Mouse (Mus musculus): ENCODE results near the gene Efna3. TPM values are rescaled to one million over a fixed set of nuclear protein-coding genes. Genes with fewer than 3 reads are reported as not detected.

Efna3 gene
- total RNA-seq, 2 experiments from 2014 or later: not detected

DNA sequence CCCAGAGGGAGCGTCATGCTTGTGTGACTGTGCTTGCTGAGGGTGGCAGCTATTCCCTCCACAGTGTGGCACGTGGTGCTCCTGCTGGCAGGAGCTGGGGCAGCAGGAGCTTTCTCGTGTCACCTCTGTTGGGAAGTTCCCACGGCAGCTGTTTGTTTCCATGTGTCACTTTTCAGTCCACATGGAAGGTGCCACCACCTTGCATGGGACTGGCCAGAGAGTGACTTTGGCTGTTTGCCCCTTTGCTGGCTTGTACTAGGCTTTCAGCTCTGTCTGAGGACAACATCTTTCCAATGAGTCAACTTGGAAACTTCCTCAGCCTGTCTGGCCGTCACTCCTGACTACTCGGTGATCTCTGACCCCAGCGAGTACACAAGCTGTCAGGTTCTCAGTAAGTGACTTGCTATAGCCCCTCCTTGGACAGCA, 34.2 kb downstream of the Efna3 start:
- no peak for ATAC-seq (ENCODE audit: poor library complexity, severe bottlenecking)

GRCm38 (mm10) chr3:89287286-89287685, 35.5 kb downstream of the Efna3 start:
- ATAC-seq (ENCODE audit: poor library complexity, severe bottlenecking): no peak

DNA sequence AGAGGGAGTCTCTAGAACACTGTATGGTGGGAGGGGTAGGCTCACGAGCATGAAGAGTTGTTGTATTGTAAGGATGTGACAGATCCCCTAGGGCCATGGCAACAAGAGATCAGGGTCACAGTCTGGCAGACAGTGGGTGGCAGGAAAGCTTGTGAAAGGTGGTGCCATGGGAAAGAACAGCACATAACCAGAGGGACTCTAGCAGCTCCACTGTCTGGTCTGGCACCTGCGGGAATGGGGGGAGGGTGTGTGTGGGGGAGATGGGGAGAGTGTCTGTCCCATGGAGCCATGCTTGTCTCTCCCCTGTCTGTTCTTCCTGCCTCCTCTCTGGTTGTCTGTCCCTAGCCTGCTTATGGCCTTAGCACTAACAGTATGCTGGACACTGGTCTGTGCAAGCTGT, 37.2 kb downstream of the Efna3 start:
- ATAC-seq (ENCODE audit: poor library complexity, severe bottlenecking): no peak; the same call in 1 of the 2 replicates

DNA sequence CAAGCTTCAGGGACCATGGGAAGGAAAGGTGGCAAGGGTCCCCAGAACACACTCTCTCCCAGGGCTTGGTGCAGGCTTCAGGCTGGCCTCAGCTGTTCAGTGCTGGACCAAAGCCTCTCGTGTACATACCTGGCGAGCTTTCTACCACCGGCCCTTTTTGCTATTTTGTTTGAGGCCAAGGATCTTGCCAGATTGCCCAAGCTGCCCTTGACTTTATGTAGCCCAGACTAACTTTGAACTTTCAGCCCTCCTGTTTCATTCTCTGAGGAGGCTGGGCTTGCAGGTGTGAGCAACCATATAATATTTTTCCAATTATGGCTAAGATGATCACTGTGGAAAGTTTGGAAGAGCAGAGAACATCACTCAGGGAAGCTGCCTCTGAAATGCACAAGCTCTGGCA, 38.5 kb downstream of the Efna3 start:
- no peak for ATAC-seq (ENCODE audit: poor library complexity, severe bottlenecking)

DNA sequence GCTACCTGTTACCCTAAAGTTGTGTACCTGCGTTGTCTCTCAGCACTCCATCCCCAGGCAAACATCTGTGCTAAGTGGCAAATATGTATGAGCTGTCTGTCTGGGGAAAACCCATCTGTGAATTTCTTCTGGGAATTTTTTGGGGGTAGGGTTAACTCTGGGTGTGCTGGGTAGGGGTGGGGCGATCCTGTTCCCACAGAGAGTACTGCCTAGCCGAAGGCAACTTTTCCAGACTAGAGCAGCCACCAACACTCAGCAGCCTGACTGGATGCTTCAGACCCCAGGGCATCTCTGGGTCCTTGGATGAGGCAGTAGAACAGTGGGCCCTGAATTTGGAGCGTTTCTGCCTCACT, 40.5 kb downstream of the Efna3 start:
- no peak for ATAC-seq (ENCODE audit: poor library complexity, severe bottlenecking)

DNA sequence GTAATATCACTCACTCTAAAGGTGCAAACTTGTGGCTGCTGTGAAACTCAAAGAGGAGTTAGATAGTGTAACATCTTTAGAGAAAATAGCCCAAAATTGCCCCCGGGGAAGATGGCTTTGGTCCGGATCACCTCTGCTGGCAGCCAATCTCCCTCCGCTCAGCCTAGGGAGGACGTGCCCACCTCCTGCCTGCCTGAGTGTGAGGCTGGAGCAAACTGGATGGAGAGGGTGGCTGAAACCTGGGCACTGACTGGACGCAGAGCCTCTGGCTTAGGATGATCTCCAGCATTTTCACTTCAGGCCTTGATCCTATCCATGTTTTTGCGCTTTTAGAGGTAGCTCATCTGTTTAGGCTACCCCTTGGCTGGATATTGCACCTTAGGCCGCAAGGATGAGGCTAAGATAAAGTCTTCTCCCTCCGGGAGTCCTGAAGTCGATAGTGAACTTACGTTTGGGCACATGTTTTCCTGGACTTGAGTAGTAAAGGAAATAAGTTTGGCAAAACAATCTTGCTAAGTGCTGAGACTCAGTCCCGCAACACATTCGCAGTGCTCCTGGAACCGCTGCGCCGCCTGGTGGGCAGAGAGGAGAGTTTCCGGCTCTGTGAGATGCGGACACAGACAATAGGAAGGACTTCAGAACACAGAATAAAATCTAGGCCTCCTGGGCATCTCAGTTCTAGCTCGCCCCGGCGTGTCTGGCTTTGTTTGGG, 41.0 kb downstream of the Efna3 start:
- ATAC-seq (ENCODE audit: poor library complexity, severe bottlenecking): peak; percentile 84

DNA sequence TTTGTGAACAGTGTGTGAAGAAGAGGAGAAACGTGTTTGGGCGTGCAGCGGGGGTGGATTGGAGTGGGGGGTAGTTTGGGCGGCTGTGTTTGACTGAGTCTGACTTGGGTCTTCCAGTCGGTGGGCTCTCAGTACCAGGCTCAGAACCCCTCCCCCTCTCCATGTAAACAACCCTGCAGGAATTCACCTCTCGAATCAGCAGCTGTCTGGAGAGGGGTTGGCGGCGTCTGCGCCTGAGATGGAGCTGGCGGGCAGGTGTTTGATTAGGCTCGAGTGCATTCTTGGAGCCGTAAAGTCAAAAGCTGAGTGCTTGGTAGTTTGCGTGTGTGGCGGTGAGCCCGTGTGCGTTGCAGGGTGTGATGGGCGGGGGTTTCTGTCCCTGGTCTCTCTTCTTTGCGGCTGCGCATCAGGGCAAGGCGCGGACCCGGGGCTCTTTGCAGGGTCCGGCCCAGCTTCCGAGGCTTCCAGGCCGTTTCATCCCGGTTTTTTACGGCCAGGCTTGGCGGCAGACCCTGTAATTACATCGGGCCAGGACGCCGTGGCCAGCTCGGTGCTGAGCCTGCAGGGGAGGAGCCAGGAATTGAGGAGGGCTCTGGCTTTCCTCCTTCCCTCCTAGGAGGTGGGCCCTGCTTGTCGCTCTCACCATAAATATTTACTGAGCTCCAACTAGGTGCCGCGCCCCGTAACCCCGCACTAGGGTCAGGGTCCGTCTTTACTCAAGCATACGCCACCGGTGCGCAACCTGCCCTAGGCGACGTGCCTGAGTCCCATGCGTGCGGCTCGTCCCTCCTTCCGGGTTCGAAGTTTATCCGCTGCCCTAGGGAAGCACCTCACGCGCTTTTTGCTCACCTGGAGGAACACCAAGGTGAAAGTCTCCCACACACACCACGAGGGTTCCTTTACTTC, 41.9 kb downstream of the Efna3 start, which contains the start of gene Efna1:
Gene Efna1, minus strand, starts transcription at position 537 of the 906 bp plus-strand sequence.
- ATAC-seq (ENCODE audit: poor library complexity, severe bottlenecking): 0 out of 2 replicates have a peak, but pooled peaks have one; percentile 12

- no peak for ATAC-seq (ENCODE audit: poor library complexity, severe bottlenecking)
Measured at GRCm38 (mm10) chr3:89280050-89280605, 42.6 kb downstream of the Efna3 start.

GRCm38 (mm10) chr3:89279153-89279890, 43.4 kb downstream of the Efna3 start:
- peak; percentile 55 for ATAC-seq (ENCODE audit: poor library complexity, severe bottlenecking)

- no peak for ATAC-seq (ENCODE audit: poor library complexity, severe bottlenecking)
Measured at GRCm38 (mm10) chr3:89278643-89279042, 44.1 kb downstream of the Efna3 start.

DNA sequence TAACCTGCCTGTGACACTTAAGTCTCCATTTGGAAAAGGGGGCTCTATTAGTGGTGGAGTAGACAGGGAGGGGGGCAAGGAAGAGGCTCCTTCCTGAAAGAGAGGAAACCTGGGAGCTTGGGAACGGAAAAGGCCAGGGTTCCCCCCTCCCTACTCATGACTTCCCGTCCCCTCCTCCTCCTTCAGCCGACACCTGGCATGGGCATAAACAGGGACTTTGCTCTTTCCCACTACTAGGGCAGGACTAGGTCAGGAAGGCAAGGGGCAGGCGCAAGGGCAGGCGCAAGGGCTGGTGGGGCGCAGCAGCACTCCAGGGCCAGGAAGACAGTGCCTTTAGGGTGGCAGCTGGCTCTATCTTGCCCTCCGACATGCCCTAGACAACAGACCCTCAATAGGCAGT, 44.7 kb downstream of the Efna3 start:
- no peak for ATAC-seq (ENCODE audit: poor library complexity, severe bottlenecking)

GRCm38 (mm10) chr3:89277281-89278021, 45.3 kb downstream of the Efna3 start:
- no peak for ATAC-seq (ENCODE audit: poor library complexity, severe bottlenecking)

GRCm38 (mm10) chr3:89276061-89276460, 46.7 kb downstream of the Efna3 start:
- ATAC-seq (ENCODE audit: poor library complexity, severe bottlenecking): no peak

GRCm38 (mm10) chr3:89271760-89272159, 51.0 kb downstream of the Efna3 start:
- ATAC-seq (ENCODE audit: poor library complexity, severe bottlenecking): no peak

- no peak for ATAC-seq (ENCODE audit: poor library complexity, severe bottlenecking)
Measured at GRCm38 (mm10) chr3:89270891-89271290, 51.9 kb downstream of the Efna3 start.

- ATAC-seq (ENCODE audit: poor library complexity, severe bottlenecking): peak; percentile 85
Measured at GRCm38 (mm10) chr3:89270051-89270755, 52.6 kb downstream of the Efna3 start, which contains the start of gene Slc50a1. Gene Slc50a1 (minus strand): TSS chr3:89270570.

DNA sequence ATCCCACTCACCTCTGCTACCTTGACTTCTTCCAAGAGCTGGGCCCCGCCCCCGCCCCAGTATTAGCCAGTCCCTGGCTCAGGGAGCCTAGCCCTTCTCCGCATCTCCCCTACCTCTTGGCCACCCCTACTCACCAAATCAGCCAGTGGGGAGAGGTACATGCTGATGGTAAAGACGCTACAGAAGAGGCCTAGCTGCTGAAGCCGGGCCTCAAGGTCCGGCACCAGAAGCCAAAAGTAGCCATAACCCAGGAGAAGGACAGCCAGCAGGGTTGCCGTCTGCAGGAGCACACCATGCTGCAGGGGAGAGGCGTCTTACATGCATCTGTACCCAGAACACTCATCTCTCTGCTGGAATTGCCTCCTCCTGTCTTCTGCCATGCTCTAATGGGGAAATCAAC, 53.8 kb downstream of the Efna3 start:
- ATAC-seq (ENCODE audit: poor library complexity, severe bottlenecking): no peak

GRCm38 (mm10) chr3:89266439-89266893, 56.3 kb downstream of the Efna3 start:
- peak; percentile 90 for ATAC-seq (ENCODE audit: poor library complexity, severe bottlenecking)

Measured in megakaryocyte, adult 5-6 weeks (primary cell).